Mouse (Mus musculus) forebrain, embryonic 15.5 days (tissue): ENCODE measurements around the gene Tas2r124. TPM values are rescaled to one million over a fixed set of nuclear protein-coding genes. Genes with fewer than 3 reads are reported as not detected.

Experiments used
- ATAC-seq: fragments of 200-750 bp; cut with Nextera tagmentation; replicated peaks from 2 replicates; pipeline ENCODE4 v1.8.0; 2017; ENCODE audit warnings: mild to moderate bottlenecking, moderate TSS enrichment, moderate library complexity
- H3K27ac ChIP-seq: fragments of 300-500 bp; sonication (generic); replicated peaks from 2 replicates; pipeline ENCODE4 v1.5.1; 2015; ENCODE audit warnings: mild to moderate bottlenecking, inconsistent platforms
- H3K27me3 ChIP-seq: fragments of 300-500 bp; sonication (generic); 2 replicates; pipeline ENCODE4 v1.6.1; 2015; ENCODE audit warnings: inconsistent platforms
- H3K36me3 ChIP-seq: fragments of 300-500 bp; sonication (generic); 2 replicates; pipeline ENCODE4 v1.6.1; 2015; ENCODE audit warnings: mild to moderate bottlenecking, inconsistent platforms
- H3K4me1 ChIP-seq: fragments of 300-500 bp; sonication (generic); 2 replicates; pipeline ENCODE4 v1.6.1; 2015; ENCODE audit warnings: inconsistent platforms
- H3K4me2 ChIP-seq: fragments of 300-500 bp; sonication (generic); replicated peaks from 2 replicates; pipeline ENCODE4 v1.6.1; 2015; ENCODE audit warnings: mild to moderate bottlenecking, inconsistent platforms
- H3K4me3 ChIP-seq: fragments of 300-500 bp; sonication (generic); 2 replicates; pipeline ENCODE4 v1.5.1; 2015; ENCODE audit warnings: mild to moderate bottlenecking, inconsistent platforms
- H3K9ac ChIP-seq: fragments of 300-500 bp; sonication (generic); replicated peaks from 2 replicates; pipeline ENCODE4 v1.6.1; 2015; ENCODE audit warnings: mild to moderate bottlenecking, inconsistent platforms
- H3K9me3 ChIP-seq: fragments of 300-500 bp; sonication (generic); 2 replicates; pipeline ENCODE4 v1.6.1; 2016; ENCODE audit warnings: inconsistent platforms
- WGBS: fragments of 180-500 bp; shearing (Covaris S2); methylation state at CpG from one replicate; pipeline ENCODE4 v1.1.7; 2015; ENCODE audit warnings: mixed read lengths; 5-methylcytosine and 5-hydroxymethylcytosine counted together
- polyA plus RNA-seq: library from polyadenylated mRNA; unstranded; fragments of >200 nt; fragmentation: Nextera tagmentation; extraction: Ambion mirVana; gene quantifications from 2 replicates; pipeline ENCODE4 v1.2.1, GENCODE M21; 2015

Tas2r124 gene
- not detected in 2 replicates for polyA plus RNA-seq

DNA sequence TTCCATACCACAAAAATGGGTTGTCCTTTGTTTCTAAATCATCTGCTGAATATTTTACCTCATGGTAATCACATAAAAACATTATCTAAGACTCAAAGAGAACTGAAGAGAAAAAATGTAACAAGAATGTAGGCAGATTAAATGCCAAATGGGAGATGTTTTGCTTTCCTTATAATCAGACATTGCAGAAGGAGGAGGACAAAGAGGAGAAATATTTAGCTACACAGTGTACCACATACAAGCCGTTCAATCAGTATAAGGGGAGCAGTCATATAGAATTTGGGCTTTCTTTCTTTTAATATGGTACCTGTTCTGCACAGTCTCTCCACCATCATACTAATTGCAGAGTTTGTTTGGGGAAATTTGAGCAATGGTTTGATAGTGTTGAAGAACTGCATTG is at the start of gene Tas2r124:
Gene Tas2r124 (plus strand): TSS at position 301 of the 400 bp plus-strand sequence.
- H3K27ac ChIP-seq: no peak within 1 kb of the TSS

DNA sequence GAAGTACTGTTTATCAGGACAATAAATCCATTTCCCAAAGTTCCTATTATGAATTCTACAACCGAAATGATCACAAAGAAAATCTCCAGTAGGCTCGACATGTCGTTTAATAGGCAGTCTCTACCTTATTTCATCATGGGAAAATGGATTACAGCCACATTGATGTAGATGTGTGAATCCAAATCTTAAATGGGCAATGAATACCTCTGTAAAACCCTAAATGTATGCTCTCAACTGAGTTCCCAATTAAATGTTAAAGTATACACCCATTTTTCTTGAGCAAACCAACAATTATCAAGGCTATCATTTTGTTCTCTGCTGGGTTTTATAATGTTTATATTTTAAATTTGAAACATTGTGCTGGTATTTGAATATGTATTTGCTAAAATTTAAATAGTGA is 42.7 kb upstream of the Tas2r124 start, which contains the start of gene Tas2r122:
Gene Tas2r122 (minus strand): TSS at position 101 of the 400 bp plus-strand sequence.
- Histone ChIP-seq H3K4me3 (no peak within 1 kb of the TSS), H3K4me2 (no peak within 1 kb of the TSS), H3K4me1 (no peaks in the 10 kb centered on the region), H3K36me3 (no peaks in the 10 kb centered on the region), H3K9me3 (no peaks in the 10 kb centered on the region), H3K9ac (no peak within 1 kb of the TSS), H3K27ac (no peak within 1 kb of the TSS), H3K27me3 (no peaks in the 10 kb centered on the region)
- ATAC-seq: no peak
- WGBS: 83% methylated on average over 3 of the region's 3 CpGs

More for the DNA sequence above, at the start of gene Tas2r124:
- no peak within 1 kb of the TSS for H3K4me2 ChIP-seq
- no peaks in the 10 kb centered on the region for H3K4me1 ChIP-seq
- no peak within 1 kb of the TSS for H3K4me3 ChIP-seq
- no peaks in the 10 kb centered on the region for H3K9me3 ChIP-seq
- H3K36me3 ChIP-seq: no peaks in the 10 kb centered on the region
- H3K27me3 ChIP-seq: no peaks in the 10 kb centered on the region
- WGBS: 86% methylated on average over 1 of the region's 1 CpGs
- no peak within 1 kb of the TSS for H3K9ac ChIP-seq
- ATAC-seq: no peak

DNA sequence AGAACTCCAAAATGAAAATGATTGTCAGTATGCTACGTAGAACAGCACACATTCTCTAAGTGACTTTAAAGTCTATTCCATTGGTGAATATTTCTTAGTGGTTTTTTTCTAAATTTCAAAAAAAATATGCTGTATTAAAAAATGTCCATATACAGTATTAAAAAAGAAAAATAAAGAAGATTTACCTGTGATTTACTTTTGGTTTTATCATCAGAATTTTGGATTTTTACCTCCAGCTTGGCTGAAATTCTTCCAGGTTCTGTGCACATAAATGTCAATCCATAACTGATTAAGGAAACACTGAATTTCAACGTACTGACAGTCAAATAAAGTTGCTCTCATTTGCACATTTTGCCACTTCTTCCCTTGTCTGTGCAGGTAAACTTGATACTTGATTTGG is 16.6 kb upstream of the Tas2r124 start, which contains the start of gene Tas2r115:
Gene Tas2r115 (minus strand): TSS at position 101 of the 400 bp plus-strand sequence.
- H3K4me2 ChIP-seq: no peak within 1 kb of the TSS
- ATAC-seq: no peak

DNA sequence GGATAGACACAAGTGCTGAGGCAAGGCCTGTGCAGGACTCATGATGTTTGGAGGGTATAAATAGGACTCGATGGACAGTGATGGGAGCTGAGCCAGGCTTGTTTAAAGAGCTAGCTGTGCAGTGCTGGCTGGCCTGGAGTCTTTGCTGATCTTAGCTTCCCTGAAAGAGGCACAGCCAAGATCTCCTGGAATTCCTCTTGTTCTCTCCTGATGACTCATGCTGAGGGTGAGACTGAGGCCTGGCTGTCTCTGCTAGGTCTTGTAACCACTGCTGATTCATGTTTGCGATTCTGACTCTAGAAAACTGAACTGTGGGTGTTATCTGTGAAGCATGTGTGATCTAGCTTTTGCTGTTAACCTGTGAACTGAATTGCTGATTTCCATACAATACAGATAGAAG is 4.3 kb upstream of the Tas2r124 start:
- ATAC-seq: no peak
- H3K4me2 ChIP-seq: no peak overlapping the region
- H3K36me3 ChIP-seq: no peaks in the 10 kb centered on the region
- H3K27me3 ChIP-seq: no peaks in the 10 kb centered on the region
- no peak overlapping the region for H3K27ac ChIP-seq
- no peak overlapping the region for H3K9ac ChIP-seq
- no peaks in the 10 kb centered on the region for H3K4me1 ChIP-seq
- no peak overlapping the region for H3K4me3 ChIP-seq
- 90% methylated on average over 2 of the region's 2 CpGs for whole genome bisulfite sequencing
- H3K9me3 ChIP-seq: no peaks in the 10 kb centered on the region

More for the DNA sequence above, 16.6 kb upstream of the Tas2r124 start, which contains the start of gene Tas2r115:
- no peaks in the 10 kb centered on the region for H3K9me3 ChIP-seq
- H3K9ac ChIP-seq: no peak within 1 kb of the TSS
- H3K36me3 ChIP-seq: no peaks in the 10 kb centered on the region
- no peak within 1 kb of the TSS for H3K27ac ChIP-seq
- WGBS: 71% methylated on average over 2 of the region's 2 CpGs
- H3K4me3 ChIP-seq: no peak within 1 kb of the TSS
- no peaks in the 10 kb centered on the region for H3K27me3 ChIP-seq
- H3K4me1 ChIP-seq: no peaks in the 10 kb centered on the region

DNA sequence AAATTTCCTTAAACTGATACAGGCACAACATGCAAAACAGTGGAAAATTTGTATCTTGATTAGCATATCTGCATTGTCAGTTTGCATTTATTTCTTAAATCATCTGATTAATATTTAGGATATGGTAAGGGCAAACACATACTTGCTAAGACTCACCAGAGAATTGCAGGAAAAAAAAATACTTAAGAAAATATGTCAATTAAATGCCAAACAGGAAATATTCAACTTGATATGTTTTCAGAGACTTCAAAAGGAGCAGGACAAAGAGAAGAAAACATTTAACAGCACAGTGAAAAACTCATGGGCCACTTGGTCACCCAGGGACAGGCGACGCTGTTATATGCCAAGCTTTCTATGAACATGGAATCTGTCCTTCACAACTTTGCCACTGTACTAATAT is 7.3 kb downstream of the Tas2r124 start, which contains the start of gene Tas2r102:
Gene Tas2r102 (plus strand): TSS at position 301 of the 400 bp plus-strand sequence.
- Histone ChIP-seq H3K4me3 (no peak within 1 kb of the TSS), H3K36me3 (no peaks in the 10 kb centered on the region), H3K9ac (no peak within 1 kb of the TSS), H3K27me3 (no peaks in the 10 kb centered on the region), H3K4me1 (no peaks in the 10 kb centered on the region), H3K27ac (no peak within 1 kb of the TSS), H3K9me3 (no peaks in the 10 kb centered on the region), H3K4me2 (no peak within 1 kb of the TSS)
- ATAC-seq: no peak
- 91% methylated on average over 2 of the region's 2 CpGs for WGBS

DNA sequence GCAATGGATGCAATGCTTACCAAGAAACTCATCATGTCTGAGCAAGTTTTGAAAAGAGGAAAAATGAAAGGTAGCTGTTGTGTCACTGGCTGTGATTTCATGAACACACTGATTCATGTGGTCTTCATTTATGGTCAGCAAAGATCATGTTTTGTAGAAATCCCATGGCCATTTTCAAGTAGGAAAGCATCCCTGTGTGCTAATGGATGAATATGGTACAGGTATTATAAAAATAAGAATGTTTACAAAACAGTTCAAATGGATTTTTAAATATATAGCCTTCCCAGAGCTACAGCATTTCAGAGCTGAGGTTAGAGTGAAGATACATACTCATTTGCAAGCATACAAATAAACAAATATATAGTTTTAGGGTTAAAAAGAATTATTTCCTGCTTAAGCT is 23.5 kb downstream of the Tas2r124 start, which contains the start of gene Tas2r136:
Gene Tas2r136 (minus strand): TSS at position 101 of the 400 bp plus-strand sequence.
- Histone ChIP-seq H3K9ac (no peak within 1 kb of the TSS), H3K4me1 (no peaks in the 10 kb centered on the region), H3K36me3 (no peaks in the 10 kb centered on the region), H3K4me2 (no peak within 1 kb of the TSS), H3K27me3 (no peaks in the 10 kb centered on the region), H3K4me3 (no peak within 1 kb of the TSS), H3K27ac (no peak within 1 kb of the TSS), H3K9me3 (no peaks in the 10 kb centered on the region)
- ATAC-seq: no peak

DNA sequence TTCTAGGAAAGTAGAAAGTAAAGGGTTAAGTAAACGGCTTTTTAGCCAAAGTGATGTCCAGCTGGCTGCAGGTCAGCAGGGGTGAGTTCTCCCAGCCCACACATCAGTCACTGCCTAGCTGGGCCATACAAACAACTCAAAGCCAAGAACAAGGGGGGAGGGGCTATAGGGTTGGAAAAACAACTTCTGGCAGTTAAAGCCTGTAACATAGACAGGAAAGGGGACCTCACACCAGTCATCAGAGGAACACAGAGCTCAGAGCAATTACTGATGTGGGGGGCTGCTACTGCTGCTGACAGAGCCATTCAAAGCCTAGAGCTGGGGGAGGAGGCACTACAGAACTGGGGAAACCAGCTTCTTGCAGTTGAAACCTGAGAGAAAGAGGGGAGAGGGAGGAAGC is 40.9 kb downstream of the Tas2r124 start:
- Histone ChIP-seq H3K9me3 (peaks cover 13% of the 10 kb centered on the region; the same call in 1 of the 2 replicates), H3K27me3 (no peaks in the 10 kb centered on the region), H3K4me2 (no peak overlapping the region), H3K27ac (no peak overlapping the region), H3K9ac (no peak overlapping the region), H3K4me1 (no peaks in the 10 kb centered on the region), H3K36me3 (no peaks in the 10 kb centered on the region), H3K4me3 (no peak overlapping the region)
- 31% methylated on average over 1 of the region's 1 CpGs for WGBS
- ATAC-seq: no peak

DNA sequence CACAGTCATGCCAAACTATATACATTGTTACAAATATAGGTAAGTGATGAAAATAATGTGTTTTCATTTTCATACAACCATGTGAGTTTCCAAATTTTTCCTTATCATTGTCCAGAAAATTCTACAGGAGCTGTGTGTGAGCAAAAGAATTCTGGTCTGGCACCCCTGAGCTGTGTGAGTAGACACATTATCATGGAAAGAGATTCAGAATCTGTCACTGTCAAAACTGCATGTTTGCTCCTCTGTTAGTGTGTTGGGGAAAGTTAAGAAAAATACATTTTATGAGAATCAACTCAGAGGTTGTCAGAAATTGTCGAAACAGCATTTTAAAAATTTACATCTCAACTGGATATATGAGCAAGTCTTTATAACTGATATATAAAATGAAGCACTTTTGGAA is 48.0 kb downstream of the Tas2r124 start, which contains the start of gene Tas2r117:
Gene Tas2r117 (plus strand): TSS at position 301 of the 400 bp plus-strand sequence.
- no peaks in the 10 kb centered on the region for H3K27me3 ChIP-seq
- H3K9ac ChIP-seq: no peak within 1 kb of the TSS
- H3K36me3 ChIP-seq: no peaks in the 10 kb centered on the region
- ATAC-seq: no peak
- no peak within 1 kb of the TSS for H3K4me3 ChIP-seq
- WGBS: 87% methylated on average over 1 of the region's 1 CpGs
- no peak within 1 kb of the TSS for H3K27ac ChIP-seq
- H3K4me1 ChIP-seq: no peaks in the 10 kb centered on the region
- H3K4me2 ChIP-seq: no peak within 1 kb of the TSS
- H3K9me3 ChIP-seq: no peaks in the 10 kb centered on the region

Other genes starting within 250 kb of the Tas2r124 start
- not detected in 2 replicates for gene Prh1, start 184.9 kb upstream of the Tas2r124 start, polyA plus RNA-seq
- gene Prp2, start 158.8 kb upstream of the Tas2r124 start, polyA plus RNA-seq: not detected in 2 replicates
- gene A630073D07Rik, start 103.2 kb upstream of the Tas2r124 start, polyA plus RNA-seq: not detected in 2 replicates
- not detected in 2 replicates for gene Tas2r120, start 97.8 kb upstream of the Tas2r124 start, polyA plus RNA-seq
- not detected in 2 replicates for gene Tas2r121, start 53.7 kb upstream of the Tas2r124 start, polyA plus RNA-seq
- gene Tas2r122, start 42.8 kb upstream of the Tas2r124 start, polyA plus RNA-seq: not detected in 2 replicates
- not detected in 2 replicates for gene Tas2r115, start 16.7 kb upstream of the Tas2r124 start, polyA plus RNA-seq
- not detected in 2 replicates for gene Tas2r102, start 7.4 kb downstream of the Tas2r124 start, polyA plus RNA-seq
- gene Tas2r136, start 23.4 kb downstream of the Tas2r124 start, polyA plus RNA-seq: not detected in 2 replicates
- not detected in 2 replicates for gene Tas2r117, start 48.1 kb downstream of the Tas2r124 start, polyA plus RNA-seq
- gene Tas2r123, start 92.4 kb downstream of the Tas2r124 start, polyA plus RNA-seq: not detected in 2 replicates
- not detected in 2 replicates for gene Tas2r116, start 100.7 kb downstream of the Tas2r124 start, polyA plus RNA-seq
- not detected in 2 replicates for gene Tas2r110, start 113.3 kb downstream of the Tas2r124 start, polyA plus RNA-seq
- gene Tas2r113, start 138.3 kb downstream of the Tas2r124 start, polyA plus RNA-seq: not detected in 2 replicates
- not detected in 2 replicates for gene Tas2r125, start 154.9 kb downstream of the Tas2r124 start, polyA plus RNA-seq
- gene Tas2r129, start 196.4 kb downstream of the Tas2r124 start, polyA plus RNA-seq: not detected in 2 replicates
- not detected in 2 replicates for gene Tas2r131, start 203.2 kb downstream of the Tas2r124 start, polyA plus RNA-seq
- not detected in 2 replicates for gene Tas2r109, start 226.2 kb downstream of the Tas2r124 start, polyA plus RNA-seq